Mouse (Mus musculus) retina, postnatal 1 day (tissue): ENCODE measurements around the gene Ryr2.
A peak's percentile ranks its signal among the peaks of the same experiment; 100 is the strongest.

Experiments
- DNase-seq: peaks from one replicate; pipeline ENCODE4 v3.0.0-alpha.2; 2012

Gene Ryr2

DNA sequence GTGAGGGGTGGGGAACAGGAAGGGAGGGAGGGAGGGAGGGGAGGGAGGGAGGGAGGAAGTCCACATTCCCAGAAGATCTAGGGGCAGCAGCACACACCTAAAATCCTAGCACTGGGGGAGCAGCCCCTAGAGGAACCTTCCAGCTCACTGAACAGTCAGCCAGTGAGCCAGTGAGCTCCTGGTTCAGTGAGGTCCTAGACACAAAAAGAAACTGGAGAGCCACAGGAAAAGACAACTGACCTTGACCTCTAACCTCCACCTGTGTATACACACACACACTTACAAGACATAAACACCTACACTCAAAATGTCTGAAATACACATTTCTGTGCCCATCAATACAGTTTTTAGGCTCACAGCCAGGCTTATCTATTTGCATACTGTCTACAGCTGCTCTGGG, 173.4 kb downstream of the Ryr2 start:
- DNase-seq = no peak

DNA sequence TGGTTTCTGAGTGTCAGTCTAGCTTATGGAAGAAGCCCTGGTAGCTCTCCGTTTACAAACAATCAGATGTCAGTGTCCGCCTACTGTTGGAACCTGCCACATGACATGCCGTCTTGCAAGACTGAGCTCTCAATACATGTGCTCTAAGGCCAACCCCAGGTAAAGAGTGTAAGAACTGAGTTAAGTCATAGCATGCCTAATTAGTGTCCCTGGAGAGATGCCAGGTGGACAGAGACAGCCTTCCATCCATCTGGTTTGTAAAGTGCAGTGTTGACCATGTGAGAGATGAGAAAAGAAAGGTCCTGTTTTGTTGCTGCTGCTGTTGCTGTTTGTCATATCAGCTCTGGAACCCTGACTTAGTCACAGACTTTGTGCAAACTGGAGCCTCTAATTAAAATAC, 178.0 kb downstream of the Ryr2 start:
- DNase-seq = no peak

- no peak for DNase-seq
Observed at GRCm38 (mm10) chr13:11927727-11928126, 179.0 kb downstream of the Ryr2 start.

- peak; percentile 61 for DNase-seq
Observed at GRCm38 (mm10) chr13:11926720-11927500, 179.8 kb downstream of the Ryr2 start.

DNA sequence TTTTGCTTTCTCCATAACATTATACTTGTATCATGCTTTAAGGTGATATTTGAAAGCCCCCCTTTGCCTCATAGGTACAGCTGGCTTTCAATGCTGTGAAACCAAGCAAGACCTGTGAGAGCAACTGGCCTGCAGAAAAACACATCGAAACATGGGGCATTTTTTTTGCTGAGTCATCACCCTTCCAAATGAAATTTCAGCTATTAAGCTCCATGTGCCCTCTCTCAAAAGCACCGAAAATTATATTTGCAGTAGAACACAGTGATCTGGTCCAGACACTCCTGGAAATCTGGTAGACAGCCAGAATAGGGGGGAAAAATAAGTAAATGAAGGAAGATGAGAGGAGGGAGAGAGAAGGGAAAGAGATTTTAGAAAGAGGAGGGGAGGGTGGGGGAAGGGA, 180.5 kb downstream of the Ryr2 start:
- no peak for DNase-seq

- DNase-seq = peak; percentile 26
Observed at GRCm38 (mm10) chr13:11924732-11925131, 182.0 kb downstream of the Ryr2 start.

DNA sequence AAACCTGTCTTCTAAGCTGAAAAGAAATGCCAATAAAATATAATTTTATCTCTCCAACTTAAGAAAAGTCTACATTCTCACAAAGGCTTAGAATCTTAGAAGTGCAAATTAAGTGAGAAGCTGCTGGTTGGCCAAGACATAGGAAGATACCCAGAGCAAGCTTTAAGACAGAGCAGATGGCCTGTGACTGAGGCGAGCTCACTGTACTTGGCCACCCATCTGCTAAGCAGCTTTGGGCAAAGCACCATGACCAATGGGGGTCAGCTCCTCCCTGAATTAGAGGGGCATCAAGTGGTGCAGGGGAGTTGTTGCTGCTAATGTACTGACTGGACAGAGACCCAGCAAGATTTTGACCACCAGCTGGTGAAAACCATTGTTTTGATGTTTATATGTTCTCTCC, 186.2 kb downstream of the Ryr2 start:
- peak; percentile 30 for DNase-seq

- no peak for DNase-seq
Observed at GRCm38 (mm10) chr13:11919448-11919847, 187.3 kb downstream of the Ryr2 start.

- no peak for DNase-seq
Observed at GRCm38 (mm10) chr13:11915619-11916018, 191.1 kb downstream of the Ryr2 start.

- no peak for DNase-seq
Observed at GRCm38 (mm10) chr13:11914682-11915081, 192.1 kb downstream of the Ryr2 start.

DNA sequence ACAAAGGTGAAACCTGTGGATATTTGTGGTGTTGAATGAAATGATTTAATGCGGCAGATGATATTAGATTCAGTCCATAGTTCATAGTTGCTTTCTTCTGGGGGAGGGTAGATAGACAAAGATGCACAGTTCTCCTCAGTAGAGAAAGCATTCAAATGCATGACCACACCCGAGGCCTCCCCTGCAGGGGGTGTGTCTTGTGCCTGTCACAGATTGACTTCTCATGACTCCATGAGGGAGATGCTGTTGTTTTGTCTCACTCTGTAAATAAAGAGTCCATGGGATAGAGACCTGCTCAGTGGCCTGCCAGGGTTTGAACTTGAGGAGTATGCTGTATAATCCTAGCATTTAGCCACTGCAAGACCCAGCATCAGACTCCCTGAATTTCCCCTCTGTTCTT, 194.5 kb downstream of the Ryr2 start:
- no peak for DNase-seq

DNA sequence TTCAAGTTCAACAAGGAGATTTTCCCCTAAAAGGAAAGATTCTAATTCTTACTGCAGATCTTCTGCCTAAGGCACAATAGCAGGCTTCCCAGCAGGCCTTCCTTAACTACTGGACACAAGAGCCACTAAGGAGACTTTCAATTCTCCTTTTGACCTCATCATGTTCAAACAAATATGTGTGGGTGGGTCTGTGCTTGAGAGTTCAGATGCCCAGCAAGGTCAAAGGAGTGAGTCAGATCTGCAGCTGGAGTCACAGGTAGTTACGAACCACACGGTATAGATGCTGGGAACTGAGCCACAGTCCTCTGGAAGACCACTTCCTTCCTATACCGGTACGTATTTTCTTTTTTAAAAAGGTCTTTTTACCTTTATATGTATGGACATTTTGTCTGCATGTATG, 198.6 kb downstream of the Ryr2 start:
- DNase-seq = no peak

- no peak for DNase-seq
Observed at GRCm38 (mm10) chr13:11905126-11905525, 201.6 kb downstream of the Ryr2 start.

DNA sequence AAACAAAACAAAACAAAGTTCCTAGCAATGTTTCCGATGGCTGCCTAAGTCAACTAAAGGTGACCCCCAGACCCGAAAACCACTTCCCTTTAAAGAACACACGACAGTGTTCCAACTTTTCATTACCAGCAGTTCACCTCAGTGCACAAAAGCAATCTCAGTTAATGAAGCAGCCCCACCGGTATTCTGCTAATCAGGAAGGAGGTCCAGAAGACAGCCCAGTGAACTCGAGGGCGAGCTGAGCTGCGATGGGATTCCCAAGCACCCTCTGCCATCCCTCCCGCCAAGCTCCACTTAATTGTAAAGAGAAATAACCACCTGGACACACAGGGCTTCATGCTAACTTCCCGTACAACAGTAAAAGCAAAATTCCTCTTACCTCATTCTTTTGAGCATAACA, 203.5 kb downstream of the Ryr2 start:
- peak; percentile 37 for DNase-seq

- DNase-seq = peak; percentile 51
Observed at GRCm38 (mm10) chr13:11902856-11903255, 203.9 kb downstream of the Ryr2 start.

GRCm38 (mm10) chr13:11900631-11901030, 206.1 kb downstream of the Ryr2 start:
- no peak for DNase-seq

DNA sequence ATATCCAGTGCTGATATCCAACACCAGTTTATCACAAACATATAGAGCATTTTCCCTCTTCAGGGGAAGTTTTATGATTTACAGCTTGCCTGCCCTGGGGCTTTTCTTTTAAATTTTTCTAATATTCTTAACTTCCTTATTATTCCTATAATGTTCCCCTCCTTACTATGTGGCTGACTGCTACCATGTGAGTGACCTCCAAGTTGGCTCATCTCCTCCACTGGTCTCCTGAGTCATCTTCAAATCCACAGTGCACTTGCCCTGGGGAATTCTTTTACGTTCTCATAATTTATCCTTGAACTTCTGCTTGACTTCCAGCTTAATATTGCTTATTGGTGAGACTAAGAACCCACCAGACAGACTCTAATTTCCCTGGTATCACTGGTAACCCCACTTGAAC, 211.1 kb downstream of the Ryr2 start:
- no peak for DNase-seq

DNA sequence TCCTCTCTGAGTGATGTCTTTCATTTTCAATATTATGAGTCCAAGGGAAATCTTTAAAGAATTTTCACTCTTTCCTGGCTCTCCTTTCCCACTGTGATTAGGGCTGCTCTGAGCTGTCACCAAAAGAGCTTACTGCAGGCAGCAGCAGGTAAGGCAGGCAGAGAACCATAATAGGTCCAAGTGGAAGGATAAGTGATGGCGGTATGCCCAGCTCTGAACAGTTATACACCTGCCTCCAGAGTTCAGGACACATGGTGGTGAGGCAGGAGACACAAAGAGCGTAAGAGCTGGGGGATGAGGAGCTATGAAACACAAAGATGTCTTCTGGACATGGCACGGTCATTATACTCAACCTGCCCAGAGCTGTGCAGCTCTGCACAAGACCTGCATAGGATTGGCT, 215.0 kb downstream of the Ryr2 start:
- DNase-seq = no peak

GRCm38 (mm10) chr13:11891115-11891514, 215.6 kb downstream of the Ryr2 start:
- no peak for DNase-seq

DNA sequence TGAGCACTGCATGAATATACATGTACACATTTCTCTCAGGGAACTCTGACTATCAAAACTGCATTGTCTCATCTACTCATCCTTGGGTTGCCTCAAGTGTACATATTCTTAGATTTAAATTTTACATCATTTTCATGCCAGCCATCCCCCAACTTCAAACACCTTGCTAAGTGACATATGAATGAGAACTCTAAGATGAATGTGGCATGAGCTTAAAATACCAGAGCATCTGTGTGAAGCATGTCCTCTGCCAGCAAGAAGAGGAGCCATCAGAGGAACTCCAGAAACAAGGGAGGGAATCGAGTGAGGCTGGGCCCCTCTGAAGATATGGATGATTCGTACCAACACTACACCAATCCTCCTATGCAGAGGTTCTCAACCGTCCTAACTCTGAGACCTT, 222.6 kb downstream of the Ryr2 start:
- DNase-seq = no peak

DNA sequence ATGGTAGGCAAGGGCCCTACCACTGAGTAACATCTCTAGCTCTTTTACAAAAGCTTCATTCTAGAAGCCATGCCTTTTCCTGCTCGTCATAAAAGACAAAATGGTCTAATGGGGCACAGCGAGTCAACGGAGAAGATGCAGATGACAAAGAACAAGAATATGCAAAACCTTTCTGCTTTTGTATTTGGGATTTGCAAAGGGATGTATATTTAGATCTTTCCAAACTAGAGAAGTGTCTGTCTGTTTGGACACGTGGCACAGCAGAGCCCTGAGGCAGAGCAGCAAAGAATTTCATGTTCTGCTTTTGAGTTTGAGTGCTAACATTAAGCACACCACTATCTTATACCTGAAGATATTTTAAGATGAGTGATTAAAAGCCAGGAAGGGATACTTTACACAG, 224.4 kb downstream of the Ryr2 start:
- no peak for DNase-seq

DNA sequence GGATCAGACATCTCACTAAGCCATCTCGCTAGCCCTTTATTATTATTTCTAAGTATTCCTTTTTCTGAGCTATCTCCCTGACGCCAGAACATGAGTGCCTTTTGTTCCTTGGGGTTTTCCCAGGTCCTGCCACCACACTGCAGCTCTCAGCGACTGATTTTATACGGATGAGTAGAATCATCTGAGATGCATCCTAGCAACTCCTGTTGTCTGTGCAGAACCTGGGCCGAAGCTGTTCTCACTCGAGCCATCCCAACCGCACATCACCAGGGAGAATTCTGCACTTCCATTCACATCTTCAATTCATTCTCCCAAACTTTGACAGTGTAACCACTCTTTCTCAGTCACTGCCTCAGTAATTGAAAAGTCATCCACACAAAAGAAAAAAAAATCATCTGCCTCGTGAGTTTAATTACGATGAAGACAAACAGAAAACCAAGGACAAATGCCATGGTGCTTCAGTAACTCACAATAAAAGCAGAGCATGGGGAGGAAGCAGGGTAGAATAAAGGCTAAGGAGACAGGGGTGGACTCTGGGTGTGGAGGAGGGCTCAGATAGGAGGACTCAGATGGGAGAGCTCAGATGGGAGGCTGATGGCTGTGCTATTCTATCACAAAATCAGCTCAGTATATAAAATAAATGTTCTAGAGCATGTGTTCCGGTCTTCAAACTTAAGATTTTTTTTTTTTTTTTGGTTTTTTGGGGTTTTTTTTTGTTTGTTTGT, 226.1 kb downstream of the Ryr2 start:
- peak; percentile 27 for DNase-seq

- no peak for DNase-seq
Observed at GRCm38 (mm10) chr13:11879037-11879436, 227.7 kb downstream of the Ryr2 start.

GRCm38 (mm10) chr13:11874852-11875251, 231.9 kb downstream of the Ryr2 start:
- peak; percentile 39 for DNase-seq

- DNase-seq = no peak
Observed at GRCm38 (mm10) chr13:11869971-11870370, 236.8 kb downstream of the Ryr2 start.
